Mouse (Mus musculus) midbrain, embryonic 11.5 days (tissue): ENCODE measurements at regions not wholly inside any gene's neighbourhood (a gene's known extent, or its start where the extent isn't known, plus 50 kb on each side); places are given as distances from the start of the nearest gene placed in this dataset.
"Not testable (repeated sequence)": the region's sequence is repeated elsewhere in the genome, so short reads cannot be mapped to it uniquely, and the experiment has no call there.

ENCODE experiments used
- ATAC-seq: fragments of 200-750 bp; cut with Nextera tagmentation; 2 replicates; pipeline ENCODE4 v1.8.0; 2017; ENCODE audit warnings: moderate TSS enrichment, moderate library complexity; ENCODE audit not compliant: low FRiP score
- DNase-seq: peaks from one replicate; pipeline ENCODE4 v3.0.0; 2015; ENCODE audit warnings: low spot score; ENCODE audit errors: missing footprints
- H3K27ac ChIP-seq: fragments of 300-500 bp; sonication (generic); 2 replicates; pipeline ENCODE4 v1.5.1; 2014; ENCODE audit warnings: low read depth, low read length
- H3K27me3 ChIP-seq: fragments of 300-500 bp; sonication (generic); 2 replicates; pipeline ENCODE4 v1.6.1; 2014; ENCODE audit warnings: mild to moderate bottlenecking, low read length, moderate library complexity, mixed read lengths; ENCODE audit not compliant: control insufficient read depth, insufficient read depth
- H3K36me3 ChIP-seq: fragments of 300-500 bp; sonication (generic); 2 replicates; pipeline ENCODE4 v1.6.1; 2014; ENCODE audit warnings: mild to moderate bottlenecking, low read length, moderate library complexity, mixed read lengths; ENCODE audit not compliant: control insufficient read depth, insufficient read depth
- H3K4me1 ChIP-seq: fragments of 300-500 bp; sonication (generic); 2 replicates; pipeline ENCODE4 v1.6.1; 2014; ENCODE audit warnings: low read length; ENCODE audit not compliant: control insufficient read depth, insufficient read depth
- H3K4me2 ChIP-seq: fragments of 300-500 bp; sonication (generic); 2 replicates; pipeline ENCODE4 v1.6.1; 2014; ENCODE audit warnings: mild to moderate bottlenecking, moderate library complexity
- H3K4me3 ChIP-seq: fragments of 300-500 bp; sonication (generic); 2 replicates; pipeline ENCODE4 v1.5.1; 2014; ENCODE audit warnings: low read depth, low read length
- H3K9ac ChIP-seq: fragments of 300-500 bp; sonication (generic); 2 replicates; pipeline ENCODE4 v1.6.1; 2014; ENCODE audit warnings: low read length
- H3K9me3 ChIP-seq: fragments of 300-500 bp; sonication (generic); 2 replicates; pipeline ENCODE4 v1.6.1; 2016; ENCODE audit warnings: low read length; ENCODE audit not compliant: control insufficient read depth
- WGBS: fragments of 180-500 bp; shearing (Covaris S2); extraction: QIAGEN DNeasy Blood & Tissue Kit; methylation state at CpG from one replicate; pipeline ENCODE4 v1.1.7; 2014; 5-methylcytosine and 5-hydroxymethylcytosine counted together

GRCm38 (mm10) chr12:113322173-113322572 is 136.4 kb downstream of the Tmem121 start:
- no peak overlapping the region for H3K27ac ChIP-seq
- H3K4me1 ChIP-seq: no peaks in the 10 kb centered on the region
- no peaks in the 10 kb centered on the region for H3K36me3 ChIP-seq
- H3K4me3 ChIP-seq: no peak overlapping the region
- no peak overlapping the region for H3K9ac ChIP-seq
- no peaks in the 10 kb centered on the region for H3K9me3 ChIP-seq
- H3K4me2 ChIP-seq: no peak overlapping the region
- no peak for ATAC-seq
- no peak for DNase-seq
- 95% methylated on average over 2 of the region's 2 CpGs for WGBS
- H3K27me3 ChIP-seq: no peaks in the 10 kb centered on the region

GRCm38 (mm10) chr12:113327851-113328250 is 142.1 kb downstream of the Tmem121 start:
- H3K4me3 ChIP-seq: no peak overlapping the region
- no peaks in the 10 kb centered on the region for H3K4me1 ChIP-seq
- H3K9ac ChIP-seq: no peak overlapping the region
- H3K27ac ChIP-seq: no peak overlapping the region
- H3K4me2 ChIP-seq: no peak overlapping the region
- DNase-seq (no peak), ATAC-seq (no peak)
- H3K9me3 ChIP-seq: no peaks in the 10 kb centered on the region
- no peaks in the 10 kb centered on the region for H3K27me3 ChIP-seq
- H3K36me3 ChIP-seq: no peaks in the 10 kb centered on the region
- WGBS: 91% methylated on average over 5 of the region's 5 CpGs

GRCm38 (mm10) chr12:113330266-113330665 is 144.5 kb downstream of the Tmem121 start:
- H3K9me3 ChIP-seq: no peaks in the 10 kb centered on the region
- H3K9ac ChIP-seq: no peak overlapping the region
- H3K36me3 ChIP-seq: no peaks in the 10 kb centered on the region
- no peak overlapping the region for H3K27ac ChIP-seq
- ATAC-seq: no peak
- H3K4me2 ChIP-seq: no peak overlapping the region
- 87% methylated on average over 6 of the region's 6 CpGs for WGBS
- H3K4me1 ChIP-seq: no peaks in the 10 kb centered on the region
- no peak for DNase-seq
- H3K4me3 ChIP-seq: no peak overlapping the region
- H3K27me3 ChIP-seq: no peaks in the 10 kb centered on the region

- no peaks in the 10 kb centered on the region for H3K9me3 ChIP-seq
- ATAC-seq: no peak
- H3K4me3 ChIP-seq: no peak overlapping the region
- no peaks in the 10 kb centered on the region for H3K4me1 ChIP-seq
- H3K27ac ChIP-seq: no peak overlapping the region
- H3K4me2 ChIP-seq: no peak overlapping the region
- no peak for DNase-seq
- H3K36me3 ChIP-seq: no peaks in the 10 kb centered on the region
- WGBS: 78% methylated on average over 3 of the region's 3 CpGs
- no peak overlapping the region for H3K9ac ChIP-seq
- no peaks in the 10 kb centered on the region for H3K27me3 ChIP-seq
These were observed 146.5 kb downstream of the Tmem121 start for GRCm38 (mm10) chr12:113332226-113332625.

GRCm38 (mm10) chr12:113333399-113333798 is 147.7 kb downstream of the Tmem121 start:
- Histone ChIP-seq H3K27me3 (no peaks in the 10 kb centered on the region), H3K4me2 (no peak overlapping the region), H3K36me3 (no peaks in the 10 kb centered on the region), H3K4me1 (no peaks in the 10 kb centered on the region), H3K9me3 (no peaks in the 10 kb centered on the region), H3K27ac (no peak overlapping the region), H3K9ac (no peak overlapping the region), H3K4me3 (no peak overlapping the region)
- no peak for ATAC-seq
- DNase-seq: no peak

- not testable (repeated sequence) for H3K9me3 ChIP-seq, ATAC-seq, H3K36me3 ChIP-seq, H3K4me1 ChIP-seq, H3K4me2 ChIP-seq, H3K4me3 ChIP-seq, DNase-seq, H3K27me3 ChIP-seq, H3K9ac ChIP-seq, H3K27ac ChIP-seq
- 84% methylated on average over 3 of the region's 3 CpGs for WGBS
These were observed 148.1 kb downstream of the Tmem121 start for GRCm38 (mm10) chr12:113333853-113334252.

GRCm38 (mm10) chr12:113337271-113337670 is 151.5 kb downstream of the Tmem121 start:
- no peak overlapping the region for H3K4me2 ChIP-seq
- no peak overlapping the region for H3K4me3 ChIP-seq
- WGBS: 58% methylated on average over 3 of the region's 3 CpGs

GRCm38 (mm10) chr12:113338891-113339290 is 150.4 kb upstream of the Adam6b start:
- no peaks in the 10 kb centered on the region for H3K9me3 ChIP-seq
- no peak overlapping the region for H3K27ac ChIP-seq
- H3K4me1 ChIP-seq: no peaks in the 10 kb centered on the region
- no peak for DNase-seq
- H3K27me3 ChIP-seq: no peaks in the 10 kb centered on the region
- H3K4me3 ChIP-seq: no peak overlapping the region
- H3K9ac ChIP-seq: no peak overlapping the region
- no peaks in the 10 kb centered on the region for H3K36me3 ChIP-seq
- ATAC-seq: no peak
- WGBS: 51% methylated on average over 7 of the region's 7 CpGs
- H3K4me2 ChIP-seq: no peak overlapping the region

More at GRCm38 (mm10) chr12:113337271-113337670, 151.5 kb downstream of the Tmem121 start:
- H3K27me3 ChIP-seq: no peaks in the 10 kb centered on the region
- no peak overlapping the region for H3K27ac ChIP-seq
- DNase-seq: no peak
- H3K9me3 ChIP-seq: no peaks in the 10 kb centered on the region
- no peaks in the 10 kb centered on the region for H3K4me1 ChIP-seq
- ATAC-seq: no peak
- no peaks in the 10 kb centered on the region for H3K36me3 ChIP-seq
- H3K9ac ChIP-seq: no peak overlapping the region

- no peak overlapping the region for H3K4me3 ChIP-seq
- no peaks in the 10 kb centered on the region for H3K27me3 ChIP-seq
- no peak for ATAC-seq
- DNase-seq: no peak
- no peak overlapping the region for H3K9ac ChIP-seq
- no peaks in the 10 kb centered on the region for H3K4me1 ChIP-seq
- no peaks in the 10 kb centered on the region for H3K36me3 ChIP-seq
- no peak overlapping the region for H3K27ac ChIP-seq
- H3K9me3 ChIP-seq: no peaks in the 10 kb centered on the region
- H3K4me2 ChIP-seq: no peak overlapping the region
- 72% methylated on average over 3 of the region's 3 CpGs for WGBS
These were observed 148.3 kb upstream of the Adam6b start for GRCm38 (mm10) chr12:113341046-113341445.

GRCm38 (mm10) chr12:113355132-113355531 is 134.2 kb upstream of the Adam6b start:
- ATAC-seq (no peak), DNase-seq (no peak)
- Histone ChIP-seq H3K9me3 (no peaks in the 10 kb centered on the region), H3K27ac (no peak overlapping the region), H3K4me1 (no peaks in the 10 kb centered on the region), H3K27me3 (no peaks in the 10 kb centered on the region), H3K9ac (no peak overlapping the region), H3K36me3 (no peaks in the 10 kb centered on the region), H3K4me3 (no peak overlapping the region), H3K4me2 (no peak overlapping the region)
- 72% methylated on average over 2 of the region's 2 CpGs for WGBS
